Mouse (Mus musculus): Measurements from ENCODE around the gene Prss16. TPM values are rescaled to one million over a fixed set of nuclear protein-coding genes. Genes with fewer than 3 reads are reported as not detected.
"Not testable (repeated sequence)": the region's sequence is repeated elsewhere in the genome, so short reads cannot be mapped to it uniquely, and the experiment has no call there.

Gene Prss16
- polyA plus RNA-seq, 1 experiment, result 1.1 TPM

- no peaks in the 10 kb centered on the region for H3K27me3 ChIP-seq (ENCODE audit: control insufficient read depth, insufficient read depth, low read length)
- WGBS, result 4% methylated on average over 21 of the region's 23 CpGs
- DNase-seq (ENCODE audit: low read depth in 1 of 2, low spot score in 2 of 2), result no peak
- peaks cover 3% of the 10 kb centered on the region; the same call in 1 of the 2 replicates for H3K4me1 ChIP-seq (ENCODE audit: control insufficient read depth, insufficient read depth, insufficient read length)
- TF ChIP-seq CTCF (IDR thresholded peaks at IDR 0.05; ENCODE audit: extremely low read depth, insufficient read depth, insufficient read length, insufficient replicate concordance), result no peak
- no peak for TF ChIP-seq POLR2A (IDR thresholded peaks at IDR 0.05; ENCODE audit: low read depth, low read length)
- H3K4me3 ChIP-seq (ENCODE audit: extremely low read depth, insufficient read depth, insufficient read length), result peak overlapping the region; percentile 30; the same call in 1 of the 2 replicates
- H3K27ac ChIP-seq (ENCODE audit: insufficient read depth, low read length), result peak overlapping the region; percentile 38
- no peaks in the 10 kb centered on the region for H3K36me3 ChIP-seq (ENCODE audit: control insufficient read depth, insufficient read depth, low read length)
Measured at GRCm38 (mm10) chr13:22036149-22036956, 26.8 kb upstream of the Prss16 start.

- peak within 1 kb of the TSS; percentile 64; the same call in 1 of the 2 replicates for H3K4me3 ChIP-seq (ENCODE audit: extremely low read depth, insufficient read depth, insufficient read length)
- H3K4me1 ChIP-seq (ENCODE audit: control insufficient read depth, insufficient read depth, insufficient read length); H3K27me3 ChIP-seq (ENCODE audit: control insufficient read depth, insufficient read depth, low read length); H3K36me3 ChIP-seq (ENCODE audit: control insufficient read depth, insufficient read depth, low read length): not testable (repeated sequence)
- WGBS, result under 1% methylated on average over 26 of the region's 69 CpGs
- peak; percentile 76 to 87 for DNase-seq (ENCODE audit: low read depth in 1 of 2, low spot score in 2 of 2)
- peak within 1 kb of the TSS; percentile 80 for H3K27ac ChIP-seq (ENCODE audit: insufficient read depth, low read length)
Measured at GRCm38 (mm10) chr13:22035267-22036148, 26.0 kb upstream of the Prss16 start, which contains the start of the genes Hist1h2ah and Hist1h2bk. TSS of gene Hist1h2ah (minus strand) at chr13:22035568. TSS of gene Hist1h2bk (plus strand) at chr13:22035870.

GRCm38 (mm10) chr13:22034443-22035266, 25.1 kb upstream of the Prss16 start:
- no peak for DNase-seq (ENCODE audit: low read depth in 1 of 2, low spot score in 2 of 2)
- peak overlapping the region; percentile 33; the same call in 1 of the 2 replicates for H3K4me3 ChIP-seq (ENCODE audit: extremely low read depth, insufficient read depth, insufficient read length)
- 0 out of 2 replicates have a peak overlapping the region, but pooled peaks have one; percentile 54 for H3K27ac ChIP-seq (ENCODE audit: insufficient read depth, low read length)
- no peaks in the 10 kb centered on the region for H3K27me3 ChIP-seq (ENCODE audit: control insufficient read depth, insufficient read depth, low read length)
- no peak for TF ChIP-seq CTCF (IDR thresholded peaks at IDR 0.05; ENCODE audit: extremely low read depth, insufficient read depth, insufficient read length, insufficient replicate concordance)
- TF ChIP-seq POLR2A (IDR thresholded peaks at IDR 0.05; ENCODE audit: low read depth, low read length), result no peak
- H3K36me3 ChIP-seq (ENCODE audit: control insufficient read depth, insufficient read depth, low read length), result no peaks in the 10 kb centered on the region
- H3K4me1 ChIP-seq (ENCODE audit: control insufficient read depth, insufficient read depth, insufficient read length), result peaks cover 3% of the 10 kb centered on the region; the same call in 1 of the 2 replicates
- WGBS, result 2% methylated on average over 14 of the region's 14 CpGs

- no peak overlapping the region for H3K27ac ChIP-seq (ENCODE audit: insufficient read depth, low read length)
- peaks cover 3% of the 10 kb centered on the region; the same call in 1 of the 2 replicates for H3K4me1 ChIP-seq (ENCODE audit: control insufficient read depth, insufficient read depth, insufficient read length)
- TF ChIP-seq POLR2A (IDR thresholded peaks at IDR 0.05; ENCODE audit: low read depth, low read length), result no peak
- no peak for TF ChIP-seq CTCF (IDR thresholded peaks at IDR 0.05; ENCODE audit: extremely low read depth, insufficient read depth, insufficient read length, insufficient replicate concordance)
- DNase-seq (ENCODE audit: low read depth in 1 of 2, low spot score in 2 of 2), result no peak
- H3K36me3 ChIP-seq (ENCODE audit: control insufficient read depth, insufficient read depth, low read length), result no peaks in the 10 kb centered on the region
- no peak overlapping the region for H3K4me3 ChIP-seq (ENCODE audit: extremely low read depth, insufficient read depth, insufficient read length)
- H3K27me3 ChIP-seq (ENCODE audit: control insufficient read depth, insufficient read depth, low read length), result no peaks in the 10 kb centered on the region
- WGBS, result 57% methylated on average over 5 of the region's 5 CpGs
Measured at GRCm38 (mm10) chr13:22033741-22034442, 24.4 kb upstream of the Prss16 start.

- H3K4me3 ChIP-seq (ENCODE audit: extremely low read depth, insufficient read depth, insufficient read length), result no peak overlapping the region
- DNase-seq (ENCODE audit: low read depth in 1 of 2, low spot score in 2 of 2), result no peak
- H3K27ac ChIP-seq (ENCODE audit: insufficient read depth, low read length), result no peak overlapping the region
- no peaks in the 10 kb centered on the region for H3K27me3 ChIP-seq (ENCODE audit: control insufficient read depth, insufficient read depth, low read length)
- H3K4me1 ChIP-seq (ENCODE audit: control insufficient read depth, insufficient read depth, insufficient read length), result peaks cover 6% of the 10 kb centered on the region
- H3K36me3 ChIP-seq (ENCODE audit: control insufficient read depth, insufficient read depth, low read length), result no peaks in the 10 kb centered on the region
- TF ChIP-seq POLR2A (IDR thresholded peaks at IDR 0.05; ENCODE audit: low read depth, low read length) (no peak), CTCF (IDR thresholded peaks at IDR 0.05; ENCODE audit: extremely low read depth, insufficient read depth, insufficient read length, insufficient replicate concordance) (no peak)
- WGBS, result 5% methylated on average over 4 of the region's 4 CpGs
Measured at GRCm38 (mm10) chr13:22030493-22030892, 21.0 kb upstream of the Prss16 start.

GRCm38 (mm10) chr13:22029928-22030327, 20.4 kb upstream of the Prss16 start:
- Histone ChIP-seq H3K27ac (ENCODE audit: insufficient read depth, low read length) (no peak overlapping the region), H3K4me3 (ENCODE audit: extremely low read depth, insufficient read depth, insufficient read length) (no peak overlapping the region)
- 82% methylated on average over 8 of the region's 8 CpGs for WGBS

More at GRCm38 (mm10) chr13:22029928-22030327, 20.4 kb upstream of the Prss16 start:
- Histone ChIP-seq H3K4me1 (ENCODE audit: control insufficient read depth, insufficient read depth, insufficient read length) (peaks cover 4% of the 10 kb centered on the region), H3K36me3 (ENCODE audit: control insufficient read depth, insufficient read depth, low read length) (no peaks in the 10 kb centered on the region), H3K27me3 (ENCODE audit: control insufficient read depth, insufficient read depth, low read length) (no peaks in the 10 kb centered on the region)
- no peak for DNase-seq (ENCODE audit: low read depth in 1 of 2, low spot score in 2 of 2)
- TF ChIP-seq POLR2A (IDR thresholded peaks at IDR 0.05; ENCODE audit: low read depth, low read length), result no peak
- TF ChIP-seq CTCF (IDR thresholded peaks at IDR 0.05; ENCODE audit: extremely low read depth, insufficient read depth, insufficient read length, insufficient replicate concordance), result no peak
